Mouse (Mus musculus) kidney, embryonic 14.5 days (tissue): Measurements from ENCODE around the gene Hsp90aa1. TPM values are rescaled to one million over a fixed set of nuclear protein-coding genes. Genes with fewer than 3 reads are reported as not detected.
"Not testable (repeated sequence)": the region's sequence is repeated elsewhere in the genome, so short reads cannot be mapped to it uniquely, and the experiment has no call there.

Experiments used
- ATAC-seq: fragments of 200-750 bp; cut with Nextera tagmentation; 2 replicates; pipeline ENCODE4 v1.8.0; 2017; ENCODE audit warnings: moderate number of reproducible peaks, mild to moderate bottlenecking, moderate TSS enrichment, moderate library complexity; ENCODE audit not compliant: low FRiP score, low TSS enrichment
- H3K27ac ChIP-seq: fragments of 300-500 bp; sonication (generic); 2 replicates; pipeline ENCODE4 v1.5.1; 2014; ENCODE audit warnings: low read depth, mild to moderate bottlenecking, low read length, moderate library complexity, mixed read lengths
- H3K27me3 ChIP-seq: fragments of 300-500 bp; sonication (generic); 2 replicates; pipeline ENCODE4 v1.6.1; 2014; ENCODE audit warnings: mild to moderate bottlenecking, low read length; ENCODE audit not compliant: control insufficient read depth, insufficient read depth
- H3K36me3 ChIP-seq: fragments of 300-500 bp; sonication (generic); 2 replicates; pipeline ENCODE4 v1.6.1; 2014; ENCODE audit warnings: low read length, mixed read lengths; ENCODE audit not compliant: control insufficient read depth, insufficient read depth
- H3K4me1 ChIP-seq: fragments of 300-500 bp; sonication (generic); 2 replicates; pipeline ENCODE4 v1.6.1; 2014; ENCODE audit warnings: low read length, mixed read lengths; ENCODE audit not compliant: control insufficient read depth, insufficient read depth
- H3K4me2 ChIP-seq: fragments of 300-500 bp; sonication (generic); replicated peaks from 2 replicates; pipeline ENCODE4 v1.6.1; 2014; ENCODE audit warnings: low read depth, mild to moderate bottlenecking, low read length
- H3K4me3 ChIP-seq: fragments of 300-500 bp; sonication (generic); 2 replicates; pipeline ENCODE4 v1.5.1; 2014; ENCODE audit warnings: mild to moderate bottlenecking, low read length
- H3K9ac ChIP-seq: fragments of 300-500 bp; sonication (generic); 2 replicates; pipeline ENCODE4 v1.6.1; 2014; ENCODE audit warnings: low read depth, mild to moderate bottlenecking, low read length, moderate library complexity
- H3K9me3 ChIP-seq: fragments of 300-500 bp; sonication (generic); 2 replicates; pipeline ENCODE4 v1.6.1; 2016; ENCODE audit warnings: low read length; ENCODE audit not compliant: control insufficient read depth
- WGBS: fragments of 180-500 bp; shearing (Covaris S2); extraction: QIAGEN DNeasy Blood & Tissue Kit; methylation state at CpG from one replicate; pipeline ENCODE4 v1.1.7; 2014; 5-methylcytosine and 5-hydroxymethylcytosine counted together
- polyA plus RNA-seq: library from polyadenylated mRNA; unstranded; fragments of >200 nt; fragmentation: Nextera tagmentation; extraction: Ambion mirVana; gene quantifications from 2 replicates; pipeline ENCODE4 v1.2.1, GENCODE M21; 2014

Gene Hsp90aa1
- polyA plus RNA-seq, 1 experiment from 2014 or later, result 1,092 TPM

DNA sequence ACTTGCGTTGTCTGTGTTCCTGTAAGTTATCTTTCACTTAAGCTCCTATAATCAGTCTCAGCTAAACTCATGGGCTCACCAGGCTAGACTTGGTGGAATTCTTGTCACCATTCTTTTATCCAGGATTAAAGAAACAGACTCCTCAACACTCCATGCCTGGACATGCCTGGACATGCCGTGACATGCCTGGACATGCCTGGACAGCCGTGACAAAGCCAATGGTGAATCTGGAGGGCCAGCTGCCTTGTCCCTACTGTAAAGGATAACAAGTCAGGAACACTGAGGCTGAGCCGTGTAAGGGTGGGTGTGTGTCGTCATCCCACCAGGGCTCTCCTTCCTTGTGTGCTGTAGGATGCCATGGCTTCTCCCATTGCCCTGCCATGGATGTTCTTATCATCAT, 22.5 kb upstream of the Hsp90aa1 start:
- Histone ChIP-seq H3K36me3 (no peaks in the 10 kb centered on the region), H3K27ac (no peak overlapping the region), H3K4me1 (no peaks in the 10 kb centered on the region), H3K9ac (no peak overlapping the region), H3K27me3 (no peaks in the 10 kb centered on the region), H3K4me3 (no peak overlapping the region), H3K9me3 (no peaks in the 10 kb centered on the region), H3K4me2 (no peak overlapping the region)
- 92% methylated on average over 5 of the region's 5 CpGs for WGBS
- no peak for ATAC-seq

DNA sequence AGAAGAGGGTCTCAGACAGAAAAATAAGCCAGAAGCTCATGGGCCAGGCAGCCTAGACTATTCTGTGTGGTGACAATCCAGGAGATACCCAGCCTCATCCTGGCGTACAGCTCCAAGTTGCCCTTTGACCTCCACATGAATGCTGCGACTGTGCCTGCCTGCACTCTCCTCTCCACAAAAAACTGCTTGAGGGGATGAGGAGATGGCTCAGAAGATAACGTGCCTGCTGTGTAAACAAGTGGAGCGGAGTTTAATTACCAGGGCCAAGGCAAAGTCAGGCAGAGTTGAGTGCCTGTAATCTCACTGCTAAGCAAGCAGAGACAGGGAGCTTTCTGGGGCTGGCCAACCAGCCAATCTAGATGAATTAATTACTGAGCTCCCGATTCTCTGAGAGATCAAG, 13.5 kb upstream of the Hsp90aa1 start:
- Histone ChIP-seq H3K27ac (no peak overlapping the region), H3K9ac (no peak overlapping the region), H3K36me3 (no peaks in the 10 kb centered on the region), H3K4me2 (no peak overlapping the region), H3K4me3 (no peak overlapping the region), H3K9me3 (no peaks in the 10 kb centered on the region), H3K27me3 (no peaks in the 10 kb centered on the region), H3K4me1 (no peaks in the 10 kb centered on the region)
- no peak for ATAC-seq
- WGBS, result 14% methylated on average over 5 of the region's 5 CpGs

DNA sequence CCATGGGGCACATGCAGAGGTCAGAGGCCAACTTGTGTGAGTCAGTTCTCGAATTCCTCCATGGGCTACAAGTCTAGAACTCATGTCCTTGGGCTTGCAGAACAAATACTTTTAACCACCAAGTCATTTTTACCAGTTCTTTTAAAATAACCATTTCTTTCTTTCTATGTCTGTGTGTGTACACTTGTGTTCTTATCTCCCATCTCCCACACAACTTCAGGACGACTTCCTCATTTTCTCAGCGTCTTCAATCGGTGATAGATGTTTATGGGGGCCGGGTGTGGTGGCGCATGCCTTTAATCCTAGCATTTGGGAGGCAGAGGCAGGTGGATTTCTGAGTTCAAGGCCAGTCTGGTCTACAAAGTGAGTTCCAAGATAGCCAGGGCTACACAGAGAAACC, 11.7 kb upstream of the Hsp90aa1 start:
- Histone ChIP-seq H3K9ac (no peak overlapping the region), H3K27ac (no peak overlapping the region), H3K9me3 (no peaks in the 10 kb centered on the region), H3K4me2 (no peak overlapping the region), H3K4me1 (no peaks in the 10 kb centered on the region), H3K4me3 (no peak overlapping the region), H3K27me3 (no peaks in the 10 kb centered on the region), H3K36me3 (no peaks in the 10 kb centered on the region)
- no peak for ATAC-seq
- 97% methylated on average over 6 of the region's 6 CpGs for WGBS

DNA sequence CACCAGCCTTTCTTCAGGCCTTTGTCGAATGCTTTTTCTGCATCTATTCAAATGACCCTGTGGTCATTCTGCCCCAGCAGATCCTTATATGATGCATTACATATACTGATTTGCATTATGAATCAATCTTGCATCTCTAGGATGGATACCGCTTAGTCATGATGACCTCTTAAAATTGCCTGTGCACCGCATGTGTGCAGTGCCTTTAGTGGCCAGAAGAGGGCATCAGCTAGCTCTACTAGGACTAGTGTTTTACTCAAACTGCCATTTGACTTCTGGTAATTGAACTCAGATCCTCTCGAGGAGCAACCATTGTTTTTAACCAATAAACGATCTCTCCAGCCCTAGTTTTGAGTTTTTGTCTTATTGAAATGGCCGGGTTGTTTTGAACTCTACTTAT, 11.3 kb upstream of the Hsp90aa1 start:
- 95% methylated on average over 6 of the region's 6 CpGs for WGBS
- Histone ChIP-seq H3K4me1 (no peaks in the 10 kb centered on the region), H3K4me2 (no peak overlapping the region), H3K4me3 (no peak overlapping the region), H3K27ac (no peak overlapping the region), H3K27me3 (no peaks in the 10 kb centered on the region), H3K9me3 (no peaks in the 10 kb centered on the region), H3K9ac (no peak overlapping the region), H3K36me3 (no peaks in the 10 kb centered on the region)
- no peak for ATAC-seq

DNA sequence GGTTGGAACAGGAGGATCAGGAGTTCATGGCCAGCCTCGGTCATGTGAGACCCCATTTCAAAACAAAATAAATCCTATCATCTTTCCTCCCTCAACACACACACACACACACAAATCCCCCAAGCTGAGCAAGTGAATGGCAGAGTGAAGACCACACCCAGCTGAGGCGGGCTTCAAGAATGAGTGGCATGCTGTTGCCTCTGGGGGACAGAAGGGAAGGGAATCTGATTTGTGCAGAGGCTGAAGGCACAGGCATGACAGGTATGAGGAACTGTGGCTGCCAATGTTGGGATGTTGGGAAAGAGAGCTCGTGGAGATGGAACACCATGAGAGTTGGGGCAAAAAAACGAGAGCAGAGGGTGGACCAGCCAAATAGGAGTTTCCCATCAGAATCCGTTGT, 8.7 kb upstream of the Hsp90aa1 start:
- 59% methylated on average over 5 of the region's 5 CpGs for WGBS

DNA sequence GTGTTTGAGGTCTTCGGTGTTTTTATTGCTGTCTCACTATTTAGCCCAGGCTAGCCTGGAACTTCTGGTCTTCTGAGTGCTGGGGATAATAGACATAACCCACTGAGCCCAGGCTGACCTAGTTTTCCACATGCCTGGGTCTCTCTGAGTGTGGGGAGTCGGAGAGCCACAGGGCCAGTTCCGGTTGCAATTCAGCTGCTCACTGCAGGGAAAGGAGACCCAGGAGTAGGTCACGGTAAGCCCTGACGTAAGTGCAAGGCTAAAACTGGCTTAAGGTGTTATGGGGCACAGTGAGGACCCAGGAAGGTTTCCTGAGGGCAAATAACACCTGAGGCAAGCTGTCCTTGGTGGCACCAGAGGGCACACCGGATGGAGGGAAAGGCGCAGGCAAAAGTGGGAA, 4.9 kb upstream of the Hsp90aa1 start:
- Histone ChIP-seq H3K4me2 (no peak overlapping the region), H3K36me3 (no peaks in the 10 kb centered on the region), H3K4me1 (no peaks in the 10 kb centered on the region), H3K9ac (no peak overlapping the region), H3K27me3 (no peaks in the 10 kb centered on the region), H3K4me3 (no peak overlapping the region), H3K9me3 (no peaks in the 10 kb centered on the region), H3K27ac (no peak overlapping the region)
- 90% methylated on average over 7 of the region's 7 CpGs for WGBS
- no peak for ATAC-seq

More for the DNA sequence above, 8.7 kb upstream of the Hsp90aa1 start:
- H3K36me3 ChIP-seq, result no peaks in the 10 kb centered on the region
- H3K9ac ChIP-seq, result no peak overlapping the region
- H3K27me3 ChIP-seq, result no peaks in the 10 kb centered on the region
- no peak overlapping the region for H3K27ac ChIP-seq
- H3K4me1 ChIP-seq, result no peaks in the 10 kb centered on the region
- ATAC-seq, result no peak
- no peaks in the 10 kb centered on the region for H3K9me3 ChIP-seq
- H3K4me3 ChIP-seq, result no peak overlapping the region
- no peak overlapping the region for H3K4me2 ChIP-seq

DNA sequence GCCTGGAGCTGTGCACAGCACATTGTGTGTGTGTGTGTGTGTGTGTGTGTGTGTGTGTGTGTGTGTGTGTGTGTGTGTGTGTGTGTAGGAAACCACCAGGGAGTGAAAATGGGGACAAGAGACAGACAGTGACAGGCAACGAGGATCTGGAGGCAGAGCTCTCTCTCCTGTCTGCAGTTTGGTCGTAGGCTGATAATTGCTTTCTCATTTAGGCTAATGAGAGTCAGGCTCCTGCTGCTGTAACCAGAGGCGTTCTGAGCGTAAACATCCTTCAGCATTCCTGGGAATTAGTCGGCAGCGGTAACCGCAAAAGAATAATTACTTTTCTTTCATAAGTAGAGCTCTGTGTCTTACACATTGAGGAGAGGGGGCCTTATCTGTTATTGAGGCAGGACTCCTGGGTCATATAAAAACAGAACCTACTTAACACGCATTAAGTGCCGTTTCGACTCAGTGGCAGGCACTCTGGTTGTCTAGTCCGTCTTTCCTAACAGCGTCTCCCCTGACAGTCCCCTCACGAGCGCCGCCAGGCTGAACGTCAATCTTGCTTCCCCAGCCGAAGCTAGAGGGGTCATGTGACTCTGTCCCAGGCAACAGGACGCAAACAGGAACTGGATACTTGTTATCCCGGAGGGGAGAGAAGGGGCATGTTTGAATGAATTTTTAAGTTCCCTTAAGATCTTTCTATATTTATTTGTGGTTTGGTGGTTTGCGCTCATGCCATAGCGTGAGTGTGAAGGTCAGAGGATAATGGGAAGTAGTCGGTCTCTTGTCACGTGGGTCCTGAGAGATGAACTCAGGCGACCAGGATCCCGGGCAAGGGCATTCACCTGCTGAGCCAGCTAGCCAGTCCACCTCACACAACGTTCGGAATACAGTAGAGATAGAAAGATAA, 4.1 kb upstream of the Hsp90aa1 start:
- Histone ChIP-seq H3K27ac (no peak overlapping the region), H3K4me1 (no peaks in the 10 kb centered on the region), H3K27me3 (no peaks in the 10 kb centered on the region), H3K4me2 (peak overlapping the region; percentile 47), H3K36me3 (no peaks in the 10 kb centered on the region), H3K9me3 (no peaks in the 10 kb centered on the region), H3K4me3 (peak overlapping the region; percentile 38), H3K9ac (peak overlapping the region; percentile 42; the same call in 1 of the 2 replicates)
- peak; percentile 64; the same call in 1 of the 2 replicates for ATAC-seq
- 2% methylated on average over 27 of the region's 27 CpGs for WGBS

DNA sequence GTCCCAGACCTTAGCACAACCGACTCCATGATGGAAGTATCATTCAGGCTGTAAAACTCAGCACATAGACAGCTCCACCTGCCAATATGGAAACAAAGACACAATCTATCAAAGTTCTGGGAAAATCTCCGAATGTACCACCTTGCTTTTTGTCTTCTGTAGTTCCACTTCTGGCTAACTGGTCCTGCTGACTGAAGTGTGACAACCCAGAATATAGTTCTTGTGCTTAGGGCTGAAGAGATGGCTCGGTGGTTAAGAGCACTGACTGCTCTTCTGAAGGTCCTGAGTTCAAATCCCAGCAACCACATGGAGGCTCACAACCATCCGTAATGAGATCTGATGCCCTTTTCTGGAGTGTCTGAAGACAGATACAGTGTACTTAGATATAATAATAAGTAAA, 2.9 kb upstream of the Hsp90aa1 start:
- H3K27me3 ChIP-seq, H3K4me2 ChIP-seq, ATAC-seq, H3K9me3 ChIP-seq, H3K4me1 ChIP-seq, H3K36me3 ChIP-seq, H3K4me3 ChIP-seq, H3K27ac ChIP-seq, H3K9ac ChIP-seq: not testable (repeated sequence)
- 80% methylated on average over 4 of the region's 4 CpGs for WGBS

DNA sequence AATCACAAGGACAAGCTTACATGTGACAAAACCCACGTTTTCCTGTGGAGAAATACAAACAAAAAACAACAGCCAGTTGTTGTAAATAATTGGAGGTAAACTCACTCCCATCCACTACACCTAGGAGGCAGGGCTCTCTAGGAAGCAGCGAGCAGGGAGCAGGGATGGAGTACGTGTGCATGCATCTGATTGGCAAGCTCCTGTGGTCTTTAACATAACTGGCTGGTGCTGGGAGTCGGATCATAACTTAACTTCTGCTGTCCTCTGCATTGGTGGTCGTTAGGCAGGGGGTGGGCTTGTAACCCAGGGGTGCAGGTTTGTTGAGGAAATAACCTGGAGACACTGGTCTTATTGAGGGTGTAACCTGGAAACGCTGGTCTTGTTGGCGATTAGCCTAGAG, 1.2 kb upstream of the Hsp90aa1 start:
- ATAC-seq, result no peak
- H3K27ac ChIP-seq, result no peak overlapping the region
- no peaks in the 10 kb centered on the region for H3K4me1 ChIP-seq
- no peak overlapping the region for H3K9ac ChIP-seq
- no peak overlapping the region for H3K4me2 ChIP-seq
- H3K4me3 ChIP-seq, result no peak overlapping the region
- 68% methylated on average over 7 of the region's 7 CpGs for WGBS
- no peaks in the 10 kb centered on the region for H3K36me3 ChIP-seq
- H3K9me3 ChIP-seq, result no peaks in the 10 kb centered on the region
- H3K27me3 ChIP-seq, result no peaks in the 10 kb centered on the region
